Mouse (Mus musculus) common myeloid progenitor, adult 5-6 weeks (primary cell): ENCODE results near the gene Ttll6. TPM values are rescaled to one million over a fixed set of nuclear protein-coding genes. Genes with fewer than 3 reads are reported as not detected.

Source experiments
- ATAC-seq: replicated peaks from 2 replicates; pipeline ENCODE4 v1.8.0; 2016; ENCODE audit warnings: low read depth, mild to moderate bottlenecking, moderate TSS enrichment, inconsistent platforms; ENCODE audit not compliant: poor library complexity, severe bottlenecking
- total RNA-seq: library from RNA; stranded (forward); fragments of 200-1000, 187-1606 nt; gene quantifications from 2 replicates; pipeline ENCODE4 v1.2.3, GENCODE M21; 2017

The Ttll6 gene
- total RNA-seq, 1 experiment from 2014 or later = not detected

DNA sequence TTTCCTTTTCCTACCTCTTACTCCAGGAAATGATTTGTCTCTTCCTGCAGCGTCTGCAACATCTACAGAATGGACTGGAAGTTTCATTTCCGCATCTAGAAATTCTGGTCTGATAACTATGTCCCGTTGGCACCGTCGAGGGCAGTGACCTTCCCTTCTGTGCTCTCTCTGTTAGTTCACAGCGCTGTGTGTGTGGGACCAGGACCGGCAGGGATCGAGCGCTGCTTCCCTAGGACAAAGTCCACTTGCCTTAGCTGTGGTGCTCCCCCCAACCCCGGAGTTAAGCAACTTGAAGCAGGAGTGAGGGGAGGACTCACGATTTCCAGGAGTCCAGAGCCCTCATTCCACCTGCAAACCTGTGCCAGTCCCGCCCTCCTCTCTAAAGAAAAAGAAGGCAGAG lies 31.2 kb downstream of the Ttll6 start:
- no peak for ATAC-seq

DNA sequence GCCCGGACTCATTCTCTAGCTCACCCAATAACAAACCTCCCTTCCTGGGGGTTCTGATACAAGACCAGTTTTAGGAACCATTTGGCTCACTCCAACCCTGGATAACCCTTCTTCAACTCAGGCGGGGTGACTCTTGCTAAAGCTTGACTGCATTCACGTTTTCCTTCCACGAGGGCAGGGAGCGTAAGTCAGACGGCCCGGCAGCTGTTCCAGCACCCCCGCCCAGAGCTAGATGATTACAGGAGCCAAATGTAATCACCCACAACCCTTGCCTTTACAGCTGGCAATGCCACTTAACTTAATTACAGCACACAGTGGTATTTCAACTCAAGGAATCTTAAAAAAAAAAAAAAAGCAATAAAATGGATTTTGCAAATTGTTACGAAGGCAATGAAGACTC lies 34.5 kb downstream of the Ttll6 start:
- no peak for ATAC-seq

DNA sequence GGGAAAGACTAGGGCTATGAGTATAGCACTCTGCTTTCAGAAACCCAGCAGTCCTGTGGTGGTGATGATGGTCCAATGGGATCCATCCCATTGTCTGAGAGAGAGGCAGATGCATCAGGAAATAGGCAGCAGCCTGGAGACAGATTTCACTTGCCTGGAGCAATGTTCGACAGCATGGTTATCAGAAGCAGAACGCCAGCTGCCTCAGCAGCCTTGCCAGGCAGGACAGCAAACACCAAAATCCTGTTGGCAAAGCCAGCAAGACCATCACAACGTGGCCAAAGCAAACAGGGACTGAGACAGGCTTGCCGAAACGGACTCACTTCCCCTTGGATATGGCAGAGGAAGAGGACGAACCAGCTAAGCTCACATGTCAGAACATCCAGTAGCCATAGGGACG lies 35.4 kb downstream of the Ttll6 start:
- ATAC-seq = no peak

DNA sequence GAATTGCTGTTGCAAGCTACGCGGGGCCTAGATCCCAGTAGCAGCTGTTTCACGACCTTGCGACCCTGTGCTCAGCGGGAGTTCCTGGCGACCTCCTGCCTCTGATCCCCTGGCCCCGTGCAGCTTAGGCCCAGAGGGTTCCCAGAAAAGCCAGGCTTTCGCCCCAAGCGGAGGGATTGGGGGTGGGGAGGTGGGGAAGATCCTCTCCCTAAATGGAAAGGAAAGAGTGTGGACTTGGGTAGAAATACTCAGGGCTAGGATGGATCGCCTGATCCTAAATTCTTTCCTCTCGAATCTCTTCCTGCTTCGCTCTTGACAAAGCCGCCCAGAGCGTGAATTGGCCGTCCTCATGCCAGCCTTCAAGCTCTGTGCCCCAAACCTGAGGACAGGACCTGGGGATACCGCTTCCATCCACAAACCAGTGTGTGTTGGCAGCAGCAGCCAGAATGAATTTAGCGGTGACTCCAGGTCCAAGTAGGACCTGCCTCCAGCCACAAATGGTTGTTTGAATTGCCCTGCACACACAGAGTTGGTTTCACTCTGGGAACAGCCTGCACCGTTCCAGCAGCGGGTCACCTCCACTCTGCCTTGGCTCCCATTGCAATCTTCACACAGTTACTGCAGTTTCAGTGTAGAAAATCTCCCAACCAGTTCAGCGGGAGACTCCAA lies 37.3 kb downstream of the Ttll6 start:
- 0 out of 2 replicates have a peak, but pooled peaks have one; percentile 25 for ATAC-seq

DNA sequence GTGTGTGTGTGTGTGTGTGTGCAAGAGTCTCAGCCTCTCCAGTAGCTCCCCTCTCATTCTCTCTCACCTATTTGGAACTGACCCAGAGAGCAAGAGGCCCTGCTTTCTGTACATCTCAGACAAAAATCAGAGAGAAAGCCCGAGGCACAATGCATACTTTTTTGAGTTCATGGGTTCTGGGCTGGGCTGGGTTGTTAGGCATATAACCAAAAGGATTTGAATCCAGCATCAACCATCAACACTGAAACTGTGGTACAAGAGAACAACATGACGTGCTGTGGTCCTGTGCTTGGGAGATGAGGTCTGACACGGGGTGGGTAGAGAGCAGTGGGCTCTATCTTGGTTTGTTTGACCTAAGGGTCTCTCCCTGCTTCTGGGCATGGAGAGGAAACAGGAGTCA lies 38.0 kb downstream of the Ttll6 start:
- no peak for ATAC-seq

DNA sequence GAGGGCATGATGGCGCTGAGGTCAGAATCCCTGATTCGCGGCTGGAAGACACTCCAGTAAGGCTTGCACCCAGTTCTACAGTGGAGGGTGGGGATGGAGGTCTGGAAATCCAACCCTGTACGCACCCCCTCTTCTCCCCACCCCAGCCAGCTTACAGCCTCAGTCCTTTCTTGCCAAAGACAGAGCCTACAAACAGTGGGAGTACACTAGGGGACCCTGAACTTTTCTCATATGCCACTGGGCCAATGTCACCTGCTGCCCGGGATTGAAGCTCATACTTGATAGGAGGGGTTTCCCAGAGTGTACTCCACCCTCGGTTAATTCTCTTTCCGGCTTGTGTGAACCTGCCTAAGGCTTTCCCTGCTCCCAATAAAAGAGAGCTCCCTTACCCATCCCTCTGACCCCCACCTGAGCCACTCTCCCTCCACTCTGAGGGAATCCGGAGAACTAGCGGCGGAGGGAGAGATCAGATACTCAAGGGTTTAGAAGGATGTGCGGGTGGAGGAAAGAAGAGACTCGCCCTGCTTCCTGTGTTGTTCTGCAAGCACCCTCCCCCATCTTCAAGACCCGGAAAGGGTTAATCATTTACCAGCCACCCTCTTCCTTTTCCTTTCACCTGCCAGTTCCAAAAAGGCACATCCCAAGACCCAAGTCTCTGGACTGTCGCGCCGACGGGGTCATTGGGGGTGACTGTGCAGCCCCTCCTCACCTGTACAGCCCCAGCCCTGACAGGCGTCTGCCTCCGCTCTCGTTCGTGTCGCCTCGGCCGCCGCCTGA lies 39.1 kb downstream of the Ttll6 start:
- no peak for ATAC-seq

DNA sequence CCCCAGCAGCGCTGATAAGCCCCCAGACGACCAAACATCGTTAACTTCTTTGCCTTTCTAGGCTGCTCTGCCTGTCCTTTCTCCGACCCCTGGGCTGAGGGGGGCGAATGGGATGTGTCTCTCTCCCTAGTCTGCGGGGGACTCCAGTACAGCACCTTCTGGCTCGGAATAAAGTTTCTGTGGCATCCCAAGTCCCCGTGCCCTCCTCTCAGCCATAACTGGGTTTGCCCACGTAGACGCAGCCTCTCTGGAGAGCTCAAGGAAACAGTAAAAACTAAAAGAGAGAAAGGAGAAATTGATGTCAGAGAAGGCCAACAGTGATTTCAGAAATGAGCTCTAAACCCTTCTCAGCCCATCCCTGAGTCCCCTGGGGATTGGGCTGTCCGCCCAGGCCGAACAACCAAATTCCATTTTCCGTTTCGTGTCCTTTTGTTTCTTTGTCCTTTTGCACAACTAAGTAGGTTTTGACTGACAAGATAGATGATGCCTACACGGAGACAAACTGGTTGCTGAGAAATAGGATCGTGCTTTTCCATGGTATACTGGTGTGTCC lies 39.8 kb downstream of the Ttll6 start:
- ATAC-seq = no peak

DNA sequence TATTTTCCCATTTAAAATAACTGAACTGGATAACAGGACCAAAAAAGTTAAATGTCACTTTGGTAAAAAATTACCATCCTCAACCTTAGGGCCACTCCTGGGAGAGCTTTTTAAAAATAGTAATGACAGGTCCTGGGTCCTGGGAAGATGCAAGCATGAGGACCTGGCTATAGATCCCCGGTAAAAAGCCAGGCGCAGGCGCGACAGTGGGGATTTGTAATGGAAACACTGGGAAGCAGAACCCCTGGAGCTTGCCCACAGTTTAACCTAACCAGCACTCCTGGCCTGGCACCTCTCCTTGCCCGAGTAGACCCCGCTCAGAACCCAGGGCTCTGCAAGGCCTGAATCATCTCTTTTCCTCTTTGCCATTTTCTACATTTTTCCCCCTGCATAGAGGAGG lies 41.3 kb downstream of the Ttll6 start:
- no peak for ATAC-seq

DNA sequence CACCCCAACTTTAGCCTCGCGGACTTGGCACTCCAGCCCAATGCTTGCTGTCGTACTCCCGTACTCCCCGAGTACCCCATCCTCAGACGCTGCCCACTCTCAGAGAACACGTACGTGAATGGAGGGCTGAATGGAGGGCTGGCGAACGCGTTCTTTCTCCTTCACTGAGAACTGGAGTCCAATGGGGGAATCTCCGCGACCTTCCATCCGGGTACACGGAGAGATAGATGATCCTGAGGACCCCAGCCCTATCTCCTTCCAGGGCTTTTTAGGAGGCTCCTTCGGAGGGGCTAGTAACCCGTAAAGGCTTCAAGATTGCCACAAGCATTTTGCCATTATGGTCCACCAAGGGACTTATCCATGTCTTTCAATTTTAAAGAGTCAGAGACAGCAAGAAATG lies 41.9 kb downstream of the Ttll6 start:
- ATAC-seq = no peak

DNA sequence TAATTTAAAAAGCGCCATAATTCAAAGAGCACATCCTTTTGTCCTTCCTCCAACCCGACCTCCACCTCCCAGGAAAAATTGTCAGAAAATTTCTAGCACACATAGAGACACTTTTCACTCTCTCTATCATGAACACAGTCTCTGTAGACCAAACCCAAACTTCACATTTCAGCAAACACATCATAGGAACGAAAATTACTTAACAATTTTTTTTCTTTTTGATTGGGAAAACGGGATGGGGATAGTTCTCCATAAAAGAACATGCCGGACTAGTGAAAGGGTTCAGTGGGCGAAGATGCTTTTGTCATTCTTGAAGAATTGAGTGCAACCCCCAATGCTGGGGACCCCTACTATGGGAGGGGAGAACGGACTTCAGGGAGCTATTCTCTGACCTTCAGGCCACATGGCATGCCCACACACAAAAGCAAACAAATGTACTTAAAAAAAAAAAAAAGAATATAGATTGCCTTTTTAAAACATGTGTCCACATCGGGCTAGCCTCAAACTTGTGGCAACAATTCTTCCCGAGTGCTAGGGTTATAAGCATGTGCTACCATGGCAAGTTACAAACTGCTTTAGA lies 42.5 kb downstream of the Ttll6 start:
- no peak for ATAC-seq

DNA sequence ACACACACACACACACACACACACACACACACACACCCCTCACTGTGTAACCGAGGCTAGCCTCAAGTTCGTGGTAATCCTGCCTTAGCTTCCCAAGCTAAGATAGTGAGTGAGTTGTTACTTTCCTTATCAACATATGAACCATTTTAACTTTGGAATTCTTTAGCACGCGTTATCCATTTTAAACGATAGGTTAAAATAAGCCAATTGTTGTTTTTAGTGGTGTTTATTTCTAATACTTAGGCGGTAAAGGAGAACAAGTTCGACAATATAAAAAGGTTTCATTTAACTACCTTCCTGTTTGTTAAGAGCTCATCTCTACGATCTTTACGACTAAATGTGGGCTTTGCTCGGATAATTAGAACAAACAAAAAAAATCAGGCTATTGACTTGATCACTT lies 43.3 kb downstream of the Ttll6 start:
- ATAC-seq = no peak

DNA sequence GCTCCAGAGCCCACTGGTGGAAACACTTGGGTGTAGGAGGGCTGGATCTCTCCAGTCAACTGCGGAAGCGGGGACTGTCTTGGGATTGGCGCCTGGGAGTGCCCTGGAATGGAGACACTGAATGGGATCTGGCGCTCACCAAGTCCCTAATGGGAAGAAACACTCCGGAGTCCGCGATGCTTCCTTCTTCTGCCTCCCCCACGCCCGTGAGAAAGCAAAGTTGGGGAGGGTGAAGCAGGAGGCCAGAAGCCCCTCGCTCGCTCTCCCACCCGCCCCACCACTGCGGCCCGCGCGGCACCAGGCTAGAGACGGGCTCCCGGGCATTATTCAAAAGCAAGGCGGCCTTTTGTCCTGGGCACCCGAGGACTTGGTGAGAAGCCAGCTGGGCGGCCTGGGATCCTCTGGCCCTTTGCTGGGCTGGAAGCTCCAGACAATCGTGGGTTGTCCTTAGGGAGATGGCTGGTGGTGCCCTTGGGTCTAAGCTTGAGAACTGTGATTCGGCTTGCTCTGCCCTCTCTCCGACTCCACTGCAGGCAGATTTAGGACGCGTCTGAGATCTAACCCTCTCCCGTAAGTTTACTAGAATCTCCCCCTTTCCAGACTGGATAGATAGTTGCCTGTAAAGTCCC lies 44.1 kb downstream of the Ttll6 start:
- no peak for ATAC-seq

DNA sequence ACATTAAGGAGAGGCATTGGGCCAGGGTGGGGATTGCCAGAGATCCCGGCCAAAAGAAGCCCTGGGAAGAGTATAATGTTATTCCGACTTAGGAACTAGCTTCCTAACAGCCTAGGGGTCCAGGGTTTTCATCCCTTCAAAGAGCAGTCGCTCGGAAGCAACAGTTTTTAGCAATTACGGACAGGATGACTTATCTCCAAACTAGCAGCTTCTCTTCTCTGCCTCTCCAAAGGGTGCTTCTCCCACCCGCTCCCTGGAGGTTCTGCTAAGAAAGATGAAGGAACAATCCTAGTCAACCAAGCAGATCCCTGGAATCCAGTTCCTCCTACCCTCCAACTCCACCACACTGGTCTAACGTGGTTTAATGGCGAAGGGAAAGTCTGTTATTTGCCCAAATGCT lies 44.8 kb downstream of the Ttll6 start:
- no peak for ATAC-seq

DNA sequence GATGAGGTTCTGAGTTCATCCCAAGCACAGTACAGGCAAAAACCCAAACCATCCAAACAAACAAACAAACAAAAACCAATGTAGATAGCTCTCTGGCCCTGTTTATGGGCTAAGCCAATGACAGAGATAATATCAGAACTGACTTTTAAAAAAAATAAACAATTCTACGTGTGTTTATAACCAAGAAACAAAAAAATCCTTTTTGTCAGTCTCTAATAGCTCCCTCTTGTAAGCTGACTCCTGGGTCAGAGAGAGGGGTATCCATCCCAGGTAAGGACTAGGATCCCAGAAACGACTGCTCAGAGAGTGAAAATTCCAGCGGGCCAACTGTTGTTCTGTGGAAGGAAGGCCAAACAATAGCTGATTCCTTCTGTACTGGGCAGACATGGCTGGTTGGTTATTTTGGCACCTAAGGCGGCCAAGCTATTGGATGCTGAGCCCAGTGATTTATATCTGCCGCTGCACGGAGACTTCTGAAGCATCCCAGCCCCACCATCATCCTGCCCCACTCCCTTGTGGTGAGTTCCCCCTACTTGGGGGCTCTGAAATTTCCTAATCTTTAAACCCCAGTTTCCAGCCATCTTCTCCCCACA lies 45.4 kb downstream of the Ttll6 start:
- ATAC-seq = no peak

DNA sequence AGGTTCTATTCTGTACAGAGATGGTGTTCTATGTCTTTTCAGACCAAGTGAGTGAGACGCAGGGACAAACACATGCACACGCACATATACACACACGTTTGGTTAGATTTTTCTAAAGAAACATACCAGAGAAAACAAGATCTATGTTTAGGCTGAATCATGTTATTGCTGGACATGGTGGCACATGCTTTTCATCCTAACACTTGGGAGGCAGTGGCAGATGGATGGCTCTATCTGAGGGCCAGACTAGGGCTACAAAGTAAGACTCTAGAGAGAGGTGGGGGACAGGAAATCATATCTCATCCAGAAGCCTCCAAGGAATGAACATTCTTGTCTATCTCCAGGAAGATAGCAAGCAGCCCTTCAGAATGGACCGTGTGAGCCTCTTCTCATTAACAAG lies 47.5 kb downstream of the Ttll6 start:
- no peak for ATAC-seq

DNA sequence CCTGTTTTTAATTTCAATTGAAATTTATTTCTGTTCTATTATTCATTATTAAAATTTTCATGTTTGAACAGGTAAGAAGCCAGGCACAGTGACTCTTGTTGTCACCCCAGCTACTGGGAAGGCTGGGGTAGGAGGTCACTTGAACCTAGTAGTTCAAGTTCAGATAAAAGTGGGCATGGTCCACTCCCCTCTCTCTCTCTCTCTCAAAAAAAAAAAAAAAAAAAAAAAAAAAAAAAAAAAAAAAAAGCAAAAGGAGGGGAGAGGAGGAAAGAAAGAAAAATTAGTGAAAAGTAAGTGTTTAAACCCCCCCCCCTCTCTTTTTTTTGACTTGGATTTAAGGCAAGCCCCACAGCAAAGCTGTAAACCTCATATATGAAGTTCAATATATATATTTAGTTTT lies 50.6 kb downstream of the Ttll6 start:
- no peak for ATAC-seq

DNA sequence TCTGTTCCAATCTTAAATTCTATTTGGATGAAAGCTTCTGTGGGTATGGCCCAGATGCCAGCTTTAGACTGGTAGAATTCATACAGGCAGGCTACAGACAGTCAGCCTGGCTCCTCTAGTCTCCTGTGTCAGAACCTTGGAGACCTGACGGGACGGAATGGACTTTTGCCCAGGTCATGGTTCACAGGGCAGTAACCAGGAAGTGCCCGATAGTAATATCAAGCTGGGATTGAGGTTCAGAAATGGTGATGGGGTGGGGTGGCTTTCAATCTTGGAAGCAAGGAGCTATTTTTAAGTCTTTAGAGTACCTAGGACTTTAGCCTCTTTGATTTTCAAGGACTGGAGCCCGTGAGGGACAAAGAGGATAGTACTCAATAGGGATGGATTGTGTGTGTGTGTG lies 53.7 kb downstream of the Ttll6 start:
- ATAC-seq = no peak

DNA sequence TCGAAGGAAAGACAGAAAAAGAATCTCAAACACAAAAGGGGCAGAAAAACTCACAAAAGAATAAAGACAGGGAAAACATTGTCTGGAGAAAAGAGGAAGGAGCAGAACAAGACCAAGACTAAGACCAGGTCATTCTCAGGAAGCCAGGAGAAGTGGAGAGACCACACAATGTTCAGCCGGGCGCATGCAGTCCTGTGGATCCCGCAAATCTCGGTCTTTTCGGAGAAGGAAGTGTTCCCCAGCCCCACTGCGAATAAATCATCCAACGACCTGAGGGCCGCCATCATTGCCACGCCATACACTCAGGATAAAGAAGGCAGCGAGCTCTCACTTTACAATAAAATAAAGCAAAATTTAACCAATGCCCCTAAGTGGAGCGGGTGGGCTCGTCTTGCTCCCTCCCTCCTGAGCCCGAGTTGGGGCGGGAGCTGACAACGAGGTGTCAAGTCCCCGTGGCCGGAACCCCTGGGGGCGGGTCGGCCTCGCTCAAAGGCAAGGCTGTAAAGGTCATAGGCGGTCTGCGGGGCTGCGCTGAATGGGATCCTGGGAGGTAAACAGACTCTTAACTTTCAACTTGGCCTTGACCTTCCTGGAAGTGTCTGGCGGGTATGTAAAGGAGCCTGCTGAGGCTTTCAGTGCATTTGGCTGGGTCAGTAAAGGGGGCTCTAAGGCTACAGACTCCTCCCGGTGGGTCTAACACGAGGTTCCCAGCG lies 56.4 kb downstream of the Ttll6 start:
- no peak for ATAC-seq

DNA sequence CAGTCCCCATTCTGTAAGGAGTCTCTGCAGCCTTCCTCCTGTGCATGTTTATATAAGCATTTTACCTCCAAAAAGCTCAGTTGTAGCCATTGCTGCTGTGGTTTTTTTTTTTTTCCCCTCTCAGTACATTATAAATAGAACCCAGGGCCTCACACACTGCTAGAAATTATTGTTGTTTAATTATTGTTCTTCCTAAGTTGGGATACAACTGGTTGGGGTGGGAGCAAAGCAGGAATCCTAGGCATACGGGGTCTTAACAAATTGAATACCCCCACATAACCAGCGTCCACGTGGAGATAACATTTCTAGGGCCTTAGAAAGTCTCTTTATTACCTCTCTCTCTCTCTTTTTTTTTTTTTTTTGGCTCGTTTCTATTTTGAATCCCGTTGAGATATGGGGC lies 57.5 kb downstream of the Ttll6 start:
- ATAC-seq = no peak
